Mouse (Mus musculus) testis, adult 2 months (tissue): ENCODE results near the gene Oas1d. TPM values are rescaled to one million over a fixed set of nuclear protein-coding genes. Genes with fewer than 3 reads are reported as not detected.
"Not testable (repeated sequence)": the region's sequence is repeated elsewhere in the genome, so short reads cannot be mapped to it uniquely, and the experiment has no call there.

ENCODE experiments used
- H3K27ac ChIP-seq: fragments of 200-500 bp; 2 replicates; pipeline ENCODE4 v1.5.1; 2012; ENCODE audit warnings: low read depth, low read length; ENCODE audit not compliant: control insufficient read depth, insufficient read depth
- H3K27me3 ChIP-seq: fragments of 200-500 bp; 2 replicates; pipeline ENCODE4 v1.6.1; 2012; ENCODE audit warnings: mild to moderate bottlenecking, low read length, moderate library complexity; ENCODE audit not compliant: control insufficient read depth, insufficient read depth
- H3K36me3 ChIP-seq: fragments of 200-500 bp; 2 replicates; pipeline ENCODE4 v1.6.1; 2012; ENCODE audit warnings: mild to moderate bottlenecking, low read length; ENCODE audit not compliant: control insufficient read depth, insufficient read depth
- H3K4me1 ChIP-seq: fragments of 200-500 bp; 2 replicates; pipeline ENCODE4 v1.6.1; 2012; ENCODE audit warnings: low read length; ENCODE audit not compliant: control insufficient read depth, insufficient read depth
- H3K4me3 ChIP-seq: fragments of 200-500 bp; 2 replicates; pipeline ENCODE4 v1.5.1; 2012; ENCODE audit warnings: low read depth, mild to moderate bottlenecking, low read length, moderate library complexity, mixed read lengths; ENCODE audit not compliant: control insufficient read depth
- CTCF ChIP-seq: fragments of 200-500 bp; IDR thresholded peaks from 2 replicates; pipeline ENCODE4 v1.5.1; 2012; ENCODE audit warnings: low read depth, mild to moderate bottlenecking, inconsistent platforms, low read length, moderate library complexity; ENCODE audit not compliant: control insufficient read depth, insufficient read depth, insufficient replicate concordance
- POLR2A ChIP-seq: fragments of 200-500 bp; IDR thresholded peaks from 2 replicates; pipeline ENCODE4 v1.6.1; 2012; ENCODE audit warnings: low read depth, mild to moderate bottlenecking, inconsistent platforms, low read length, moderate library complexity; ENCODE audit not compliant: control insufficient read depth
- polyA plus RNA-seq: library from polyadenylated mRNA; depleted of rRNA; stranded (reverse); fragments of >200 nt; gene quantifications from 2 replicates; pipeline ENCODE4 v1.2.3, GENCODE M21; 2012

The Oas1d gene
- polyA plus RNA-seq, 1 experiment = not detected

GRCm38 (mm10) chr5:120920296-120920695, 6.0 kb downstream of the Oas1d start:
- no peak for TF ChIP-seq POLR2A
- no peaks in the 10 kb centered on the region for H3K36me3 ChIP-seq
- H3K4me1 ChIP-seq = no peaks in the 10 kb centered on the region
- no peak overlapping the region for H3K4me3 ChIP-seq
- H3K27ac ChIP-seq = no peak overlapping the region
- H3K27me3 ChIP-seq = no peaks in the 10 kb centered on the region

- TF ChIP-seq POLR2A = no peak
- no peak for TF ChIP-seq CTCF
- Histone ChIP-seq H3K27ac (no peak overlapping the region), H3K27me3 (no peaks in the 10 kb centered on the region), H3K4me1 (no peaks in the 10 kb centered on the region), H3K4me3 (no peak overlapping the region), H3K36me3 (no peaks in the 10 kb centered on the region)
These were observed 9.6 kb downstream of the Oas1d start for GRCm38 (mm10) chr5:120923969-120924368.

GRCm38 (mm10) chr5:120924520-120924919, 10.2 kb downstream of the Oas1d start:
- not testable (repeated sequence) for H3K36me3 ChIP-seq, H3K27ac ChIP-seq

GRCm38 (mm10) chr5:120926311-120926710, 12.0 kb downstream of the Oas1d start:
- not testable (repeated sequence) for H3K27ac ChIP-seq, H3K36me3 ChIP-seq, H3K27me3 ChIP-seq, H3K4me3 ChIP-seq, H3K4me1 ChIP-seq

More at GRCm38 (mm10) chr5:120924520-120924919, 10.2 kb downstream of the Oas1d start:
- H3K4me1 ChIP-seq, H3K27me3 ChIP-seq, H3K4me3 ChIP-seq: not testable (repeated sequence)

- no peaks in the 10 kb centered on the region for H3K4me1 ChIP-seq
- H3K27ac ChIP-seq = no peak overlapping the region
- TF ChIP-seq POLR2A (no peak), CTCF (peak; percentile 40; the same call in 1 of the 2 replicates)
- H3K4me3 ChIP-seq = no peak overlapping the region
- H3K27me3 ChIP-seq = no peaks in the 10 kb centered on the region
- H3K36me3 ChIP-seq = no peaks in the 10 kb centered on the region
These were observed 12.7 kb downstream of the Oas1d start for GRCm38 (mm10) chr5:120927036-120927435.

- Histone ChIP-seq H3K4me3 (no peak overlapping the region), H3K27me3 (no peaks in the 10 kb centered on the region), H3K4me1 (peaks cover 2% of the 10 kb centered on the region; the same call in 1 of the 2 replicates), H3K27ac (no peak overlapping the region), H3K36me3 (no peaks in the 10 kb centered on the region)
- TF ChIP-seq CTCF (no peak), POLR2A (no peak)
These were observed 19.6 kb downstream of the Oas1d start for GRCm38 (mm10) chr5:120933966-120934365.

- H3K27me3 ChIP-seq = no peaks in the 10 kb centered on the region
- no peak for TF ChIP-seq CTCF
- TF ChIP-seq POLR2A = no peak
- no peak overlapping the region for H3K4me3 ChIP-seq
- no peaks in the 10 kb centered on the region for H3K36me3 ChIP-seq
- H3K4me1 ChIP-seq = peaks cover 2% of the 10 kb centered on the region; the same call in 1 of the 2 replicates
- H3K27ac ChIP-seq = no peak overlapping the region
These were observed 23.5 kb downstream of the Oas1d start for GRCm38 (mm10) chr5:120937841-120938240.

GRCm38 (mm10) chr5:120938586-120938985, 24.2 kb downstream of the Oas1d start:
- no peaks in the 10 kb centered on the region for H3K36me3 ChIP-seq
- H3K27ac ChIP-seq = no peak overlapping the region
- TF ChIP-seq POLR2A = no peak
- TF ChIP-seq CTCF = no peak
- no peaks in the 10 kb centered on the region for H3K27me3 ChIP-seq
- peaks cover 2% of the 10 kb centered on the region; the same call in 1 of the 2 replicates for H3K4me1 ChIP-seq
- no peak overlapping the region for H3K4me3 ChIP-seq
